Mouse (Mus musculus) olfactory bulb, adult 2 months (tissue): ENCODE data around the gene Rabep2.

Experiments used
- CTCF ChIP-seq: fragments of 200-500 bp; IDR thresholded peaks from 2 replicates; pipeline ENCODE4 v1.5.1; 2012; ENCODE audit warnings: low read depth, mild to moderate bottlenecking, low read length, moderate library complexity; ENCODE audit not compliant: insufficient read depth
- POLR2A ChIP-seq: fragments of 200-500 bp; IDR thresholded peaks from 2 replicates; pipeline ENCODE4 v1.6.1; 2012; ENCODE audit warnings: mild to moderate bottlenecking, low read depth, low read length, moderate library complexity; ENCODE audit not compliant: insufficient read depth

DNA sequence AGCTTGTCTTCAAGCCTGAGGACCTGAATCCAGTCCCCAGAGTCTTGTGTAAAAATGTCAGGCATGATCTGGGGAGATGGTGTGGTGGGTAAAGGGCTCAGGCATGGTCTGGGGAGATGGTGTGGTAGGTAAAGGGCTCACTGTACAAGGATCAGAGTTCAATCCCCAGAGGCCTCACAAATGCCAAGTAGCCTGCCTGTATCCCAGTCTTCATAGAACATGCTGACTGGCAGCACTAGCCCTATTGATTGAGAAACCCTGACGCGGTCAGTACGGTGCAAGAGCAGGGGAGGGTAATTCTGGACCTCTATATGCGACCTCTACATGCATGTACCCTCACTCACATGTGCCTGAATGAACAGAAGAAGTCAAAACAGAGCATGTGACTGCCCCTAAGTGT is 11.0 kb upstream of the Rabep2 start:
- TF ChIP-seq POLR2A (no peak), CTCF (no peak)
